Mouse (Mus musculus): ENCODE measurements around the gene Kcnh6. TPM values are rescaled to one million over a fixed set of nuclear protein-coding genes. Genes with fewer than 3 reads are reported as not detected.
"Not testable (repeated sequence)": the region's sequence is repeated elsewhere in the genome, so short reads cannot be mapped to it uniquely, and the experiment has no call there.

Gene Kcnh6
- polyA plus RNA-seq, 1 experiment from 2014 or later: 0.20 TPM

GRCm38 (mm10) chr11:106013556-106014225 is 5.8 kb downstream of the Kcnh6 start:
- 51% methylated on average over 11 of the region's 11 CpGs for WGBS
- no peaks in the 10 kb centered on the region for H3K9me3 ChIP-seq (ENCODE audit: control insufficient read depth, low read length)
- H3K4me1 ChIP-seq (ENCODE audit: control insufficient read depth in 2 of 2, insufficient read depth in 2 of 2, low read length in 2 of 2): peaks cover 5 to 10% of the 10 kb centered on the region in 2 experiments; a peak in 1 of 4 replicates
- H3K36me3 ChIP-seq (ENCODE audit: control insufficient read depth, insufficient read depth, low read length): no peaks in the 10 kb centered on the region
- H3K27me3 ChIP-seq (ENCODE audit: control insufficient read depth, insufficient read depth, low read length): peaks cover 23% of the 10 kb centered on the region
- H3K4me3 ChIP-seq (ENCODE audit: control insufficient read depth in 1 of 2, insufficient read depth in 1 of 2, low read depth in 1 of 2, low read length in 2 of 2): no peak overlapping the region
- no peak overlapping the region for H3K27ac ChIP-seq (replicated peaks in 1 of 2; ENCODE audit: control insufficient read depth in 1 of 2, insufficient read depth in 1 of 2, low read depth in 2 of 2, low read length in 2 of 2)
- no peak overlapping the region for H3K4me2 ChIP-seq (ENCODE audit: low read length)
- H3K9ac ChIP-seq (ENCODE audit: low read length): no peak overlapping the region
- no peak for ATAC-seq (ENCODE audit: insufficient number of reproducible peaks, insufficient read depth, low FRiP score, low read depth)

GRCm38 (mm10) chr11:106016440-106016839 is 8.5 kb downstream of the Kcnh6 start:
- H3K27ac ChIP-seq (replicated peaks in 1 of 2; ENCODE audit: control insufficient read depth in 1 of 2, insufficient read depth in 1 of 2, low read depth in 2 of 2, low read length in 2 of 2): no peak overlapping the region
- H3K27me3 ChIP-seq (ENCODE audit: control insufficient read depth, insufficient read depth, low read length): peaks cover 28% of the 10 kb centered on the region
- H3K36me3 ChIP-seq (ENCODE audit: control insufficient read depth, insufficient read depth, low read length): no peaks in the 10 kb centered on the region
- H3K9ac ChIP-seq (ENCODE audit: low read length): no peak overlapping the region
- no peaks in the 10 kb centered on the region for H3K9me3 ChIP-seq (ENCODE audit: control insufficient read depth, low read length)
- peaks cover 14 to 16% of the 10 kb centered on the region in 2 experiments; a peak in 3 of 4 replicates for H3K4me1 ChIP-seq (ENCODE audit: control insufficient read depth in 2 of 2, insufficient read depth in 2 of 2, low read length in 2 of 2)
- ATAC-seq (ENCODE audit: insufficient number of reproducible peaks, insufficient read depth, low FRiP score, low read depth): no peak
- no peak overlapping the region for H3K4me3 ChIP-seq (ENCODE audit: control insufficient read depth in 1 of 2, insufficient read depth in 1 of 2, low read depth in 1 of 2, low read length in 2 of 2)
- H3K4me2 ChIP-seq (ENCODE audit: low read length): no peak overlapping the region
- 72% methylated on average over 5 of the region's 5 CpGs for WGBS

- no peaks in the 10 kb centered on the region for H3K9me3 ChIP-seq (ENCODE audit: control insufficient read depth, low read length)
- peak overlapping the region; percentile 46; the same call in 1 of the 2 replicates for H3K9ac ChIP-seq (ENCODE audit: low read length)
- H3K4me1 ChIP-seq (ENCODE audit: control insufficient read depth in 2 of 2, insufficient read depth in 2 of 2, low read length in 2 of 2): peaks cover 6 to 9% of the 10 kb centered on the region in 2 experiments; a peak in 3 of 4 replicates
- H3K36me3 ChIP-seq (ENCODE audit: control insufficient read depth, insufficient read depth, low read length): no peaks in the 10 kb centered on the region
- no peak for ATAC-seq (ENCODE audit: insufficient number of reproducible peaks, insufficient read depth, low FRiP score, low read depth)
- WGBS: under 1% methylated on average over 50 of the region's 50 CpGs
- H3K27ac ChIP-seq (replicated peaks in 1 of 2; ENCODE audit: control insufficient read depth in 1 of 2, insufficient read depth in 1 of 2, low read depth in 2 of 2, low read length in 2 of 2): no peak overlapping the region
- H3K4me2 ChIP-seq (ENCODE audit: low read length): peak overlapping the region; percentile 71
- peaks cover 23% of the 10 kb centered on the region for H3K27me3 ChIP-seq (ENCODE audit: control insufficient read depth, insufficient read depth, low read length)
- H3K4me3 ChIP-seq (ENCODE audit: control insufficient read depth in 1 of 2, insufficient read depth in 1 of 2, low read depth in 1 of 2, low read length in 2 of 2): peak overlapping the region; percentile 21 to 32
Measured at GRCm38 (mm10) chr11:106020051-106020763, 12.3 kb downstream of the Kcnh6 start.

GRCm38 (mm10) chr11:106025774-106026173 is 17.9 kb downstream of the Kcnh6 start:
- H3K9me3 ChIP-seq (ENCODE audit: control insufficient read depth, low read length): no peaks in the 10 kb centered on the region
- H3K4me2 ChIP-seq (ENCODE audit: low read length): no peak overlapping the region
- no peaks in the 10 kb centered on the region for H3K36me3 ChIP-seq (ENCODE audit: control insufficient read depth, insufficient read depth, low read length)
- peaks cover 10% of the 10 kb centered on the region for H3K27me3 ChIP-seq (ENCODE audit: control insufficient read depth, insufficient read depth, low read length)
- no peak overlapping the region for H3K27ac ChIP-seq (replicated peaks in 1 of 2; ENCODE audit: control insufficient read depth in 1 of 2, insufficient read depth in 1 of 2, low read depth in 2 of 2, low read length in 2 of 2)
- no peak overlapping the region for H3K9ac ChIP-seq (ENCODE audit: low read length)
- 45% methylated on average over 3 of the region's 3 CpGs for whole genome bisulfite sequencing
- no peaks in the 10 kb centered on the region for H3K4me1 ChIP-seq (ENCODE audit: control insufficient read depth in 2 of 2, insufficient read depth in 2 of 2, low read length in 2 of 2)
- no peak for ATAC-seq (ENCODE audit: insufficient number of reproducible peaks, insufficient read depth, low FRiP score, low read depth)
- no peak overlapping the region for H3K4me3 ChIP-seq (ENCODE audit: control insufficient read depth in 1 of 2, insufficient read depth in 1 of 2, low read depth in 1 of 2, low read length in 2 of 2)

- Histone ChIP-seq H3K4me3 (ENCODE audit: control insufficient read depth in 1 of 2, insufficient read depth in 1 of 2, low read depth in 1 of 2, low read length in 2 of 2) (no peak overlapping the region), H3K27ac (replicated peaks in 1 of 2; ENCODE audit: control insufficient read depth in 1 of 2, insufficient read depth in 1 of 2, low read depth in 2 of 2, low read length in 2 of 2) (no peak overlapping the region), H3K9me3 (ENCODE audit: control insufficient read depth, low read length) (no peaks in the 10 kb centered on the region), H3K4me2 (ENCODE audit: low read length) (no peak overlapping the region), H3K4me1 (ENCODE audit: control insufficient read depth in 2 of 2, insufficient read depth in 2 of 2, low read length in 2 of 2) (no peaks in the 10 kb centered on the region), H3K36me3 (ENCODE audit: control insufficient read depth, insufficient read depth, low read length) (no peaks in the 10 kb centered on the region), H3K27me3 (ENCODE audit: control insufficient read depth, insufficient read depth, low read length) (0 out of 2 replicates have a peak, but pooled peaks cover 2% of the 10 kb centered on the region), H3K9ac (ENCODE audit: low read length) (no peak overlapping the region)
- 34% methylated on average over 10 of the region's 11 CpGs for WGBS
- ATAC-seq (ENCODE audit: insufficient number of reproducible peaks, insufficient read depth, low FRiP score, low read depth): no peak
Measured at GRCm38 (mm10) chr11:106026465-106027151, 18.7 kb downstream of the Kcnh6 start.

GRCm38 (mm10) chr11:106027607-106028006 is 19.7 kb downstream of the Kcnh6 start:
- no peak overlapping the region for H3K4me2 ChIP-seq (ENCODE audit: low read length)
- no peak overlapping the region for H3K27ac ChIP-seq (replicated peaks in 1 of 2; ENCODE audit: control insufficient read depth in 1 of 2, insufficient read depth in 1 of 2, low read depth in 2 of 2, low read length in 2 of 2)
- H3K9me3 ChIP-seq (ENCODE audit: control insufficient read depth, low read length): no peaks in the 10 kb centered on the region
- no peaks in the 10 kb centered on the region for H3K27me3 ChIP-seq (ENCODE audit: control insufficient read depth, insufficient read depth, low read length)
- no peak for ATAC-seq (ENCODE audit: insufficient number of reproducible peaks, insufficient read depth, low FRiP score, low read depth)
- no peaks in the 10 kb centered on the region for H3K36me3 ChIP-seq (ENCODE audit: control insufficient read depth, insufficient read depth, low read length)
- H3K4me3 ChIP-seq (ENCODE audit: control insufficient read depth in 1 of 2, insufficient read depth in 1 of 2, low read depth in 1 of 2, low read length in 2 of 2): no peak overlapping the region
- no peak overlapping the region for H3K9ac ChIP-seq (ENCODE audit: low read length)
- 90% methylated on average over 5 of the region's 5 CpGs for WGBS
- H3K4me1 ChIP-seq (ENCODE audit: control insufficient read depth in 2 of 2, insufficient read depth in 2 of 2, low read length in 2 of 2): no peaks in the 10 kb centered on the region

- not testable (repeated sequence) for H3K4me2 ChIP-seq (ENCODE audit: low read length); H3K9ac ChIP-seq (ENCODE audit: low read length); H3K4me1 ChIP-seq (ENCODE audit: control insufficient read depth in 2 of 2, insufficient read depth in 2 of 2, low read length in 2 of 2); H3K36me3 ChIP-seq (ENCODE audit: control insufficient read depth, insufficient read depth, low read length); H3K27ac ChIP-seq (replicated peaks in 1 of 2; ENCODE audit: control insufficient read depth in 1 of 2, insufficient read depth in 1 of 2, low read depth in 2 of 2, low read length in 2 of 2); H3K27me3 ChIP-seq (ENCODE audit: control insufficient read depth, insufficient read depth, low read length); ATAC-seq (ENCODE audit: insufficient number of reproducible peaks, insufficient read depth, low FRiP score, low read depth); H3K9me3 ChIP-seq (ENCODE audit: control insufficient read depth, low read length)
- peak overlapping the region; percentile 31 to 38 for H3K4me3 ChIP-seq (ENCODE audit: control insufficient read depth in 1 of 2, insufficient read depth in 1 of 2, low read depth in 1 of 2, low read length in 2 of 2)
- 23% methylated on average over 4 of the region's 25 CpGs for WGBS
Measured at GRCm38 (mm10) chr11:106032074-106032473, 24.1 kb downstream of the Kcnh6 start.
